Mouse (Mus musculus) heart, embryonic 15.5 days (tissue): ENCODE measurements around the gene Ttc12. TPM values are rescaled to one million over a fixed set of nuclear protein-coding genes. Genes with fewer than 3 reads are reported as not detected.

ENCODE experiments used
- ATAC-seq: fragments of 200-750 bp; cut with Nextera tagmentation; replicated peaks from 2 replicates; pipeline ENCODE4 v1.8.0; 2017; ENCODE audit warnings: low read depth, moderate TSS enrichment; ENCODE audit not compliant: insufficient number of reproducible peaks, insufficient read depth, low FRiP score
- H3K27ac ChIP-seq: fragments of 300-500 bp; sonication (generic); 2 replicates; pipeline ENCODE4 v1.5.1; 2015; ENCODE audit warnings: mild to moderate bottlenecking, inconsistent platforms
- H3K27me3 ChIP-seq: fragments of 300-500 bp; sonication (generic); 2 replicates; pipeline ENCODE4 v1.6.1; 2015; ENCODE audit warnings: inconsistent platforms
- H3K36me3 ChIP-seq: fragments of 300-500 bp; sonication (generic); 2 replicates; pipeline ENCODE4 v1.6.1; 2015; ENCODE audit warnings: mild to moderate bottlenecking, inconsistent platforms
- H3K4me1 ChIP-seq: fragments of 300-500 bp; sonication (generic); replicated peaks from 2 replicates; pipeline ENCODE4 v1.6.1; 2015; ENCODE audit warnings: inconsistent platforms
- H3K4me2 ChIP-seq: fragments of 300-500 bp; sonication (generic); 2 replicates; pipeline ENCODE4 v1.6.1; 2015; ENCODE audit warnings: inconsistent platforms, mild to moderate bottlenecking, moderate library complexity
- H3K4me3 ChIP-seq: fragments of 300-500 bp; sonication (generic); 2 replicates; pipeline ENCODE4 v1.5.1; 2015; ENCODE audit warnings: mild to moderate bottlenecking, inconsistent platforms
- H3K9ac ChIP-seq: fragments of 300-500 bp; sonication (generic); 2 replicates; pipeline ENCODE4 v1.6.1; 2015; ENCODE audit warnings: mild to moderate bottlenecking, inconsistent platforms
- H3K9me3 ChIP-seq: fragments of 300-500 bp; sonication (generic); replicated peaks from 2 replicates; pipeline ENCODE4 v1.6.1; 2016; ENCODE audit warnings: inconsistent platforms
- WGBS: fragments of 180-500 bp; shearing (Covaris S2); methylation state at CpG from one replicate; pipeline ENCODE4 v1.1.7; 2015; ENCODE audit warnings: mixed read lengths; 5-methylcytosine and 5-hydroxymethylcytosine counted together
- polyA plus RNA-seq: library from polyadenylated mRNA; unstranded; fragments of >200 nt; fragmentation: Nextera tagmentation; extraction: Ambion mirVana; gene quantifications from 2 replicates; pipeline ENCODE4 v1.2.1, GENCODE M21; 2015

Ttc12 gene
- polyA plus RNA-seq, 1 experiment from 2014 or later, result 2.1 TPM

DNA sequence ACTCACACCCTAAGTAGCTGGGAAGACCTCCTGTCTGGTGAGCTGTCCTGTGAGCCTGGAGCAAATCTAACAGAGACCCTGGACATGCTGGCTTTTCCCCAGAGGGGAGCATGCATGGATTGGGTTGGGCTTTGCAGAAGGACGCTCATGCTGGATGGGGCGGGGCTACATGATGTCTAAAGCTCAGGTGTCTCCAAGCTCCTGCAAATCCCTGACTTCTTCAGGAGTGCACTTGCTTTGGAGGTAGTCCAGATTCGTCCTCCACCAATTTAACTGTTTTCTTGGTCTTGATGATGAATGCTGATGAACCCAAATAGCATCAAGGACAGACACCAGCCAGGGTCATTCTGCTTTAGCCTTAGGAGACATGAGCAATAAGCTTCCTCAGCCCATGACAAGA, 35.5 kb downstream of the Ttc12 start:
- Histone ChIP-seq H3K9me3 (no peaks in the 10 kb centered on the region), H3K4me3 (no peak overlapping the region), H3K9ac (no peak overlapping the region), H3K4me2 (no peak overlapping the region), H3K27me3 (no peaks in the 10 kb centered on the region), H3K36me3 (no peaks in the 10 kb centered on the region), H3K4me1 (no peaks in the 10 kb centered on the region), H3K27ac (no peak overlapping the region)
- WGBS, result 68% methylated on average over 3 of the region's 3 CpGs
- no peak for ATAC-seq

DNA sequence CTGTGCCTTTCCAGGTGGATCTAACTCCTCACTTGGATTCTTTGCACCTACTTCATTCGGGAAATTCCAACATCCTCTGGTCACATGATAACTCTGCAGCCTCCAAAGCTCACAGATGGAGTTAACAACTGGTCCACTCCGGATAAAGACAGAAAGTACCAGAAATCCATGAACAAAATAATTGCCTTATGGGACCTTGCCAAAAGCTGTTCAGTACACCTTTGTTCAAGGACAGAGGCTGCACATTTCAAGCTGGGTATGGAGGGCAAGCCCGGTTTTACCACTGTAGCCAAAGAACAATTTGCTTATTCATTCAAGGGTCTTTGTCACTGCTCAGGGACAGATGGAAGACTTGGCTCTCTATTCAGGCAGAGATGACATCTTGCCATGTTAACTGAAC, 43.4 kb downstream of the Ttc12 start:
- Histone ChIP-seq H3K36me3 (no peaks in the 10 kb centered on the region), H3K4me3 (no peak overlapping the region), H3K9me3 (no peaks in the 10 kb centered on the region), H3K27ac (no peak overlapping the region), H3K4me2 (no peak overlapping the region), H3K27me3 (no peaks in the 10 kb centered on the region), H3K4me1 (no peaks in the 10 kb centered on the region), H3K9ac (no peak overlapping the region)
- ATAC-seq, result no peak
- 79% methylated on average over 3 of the region's 3 CpGs for WGBS

DNA sequence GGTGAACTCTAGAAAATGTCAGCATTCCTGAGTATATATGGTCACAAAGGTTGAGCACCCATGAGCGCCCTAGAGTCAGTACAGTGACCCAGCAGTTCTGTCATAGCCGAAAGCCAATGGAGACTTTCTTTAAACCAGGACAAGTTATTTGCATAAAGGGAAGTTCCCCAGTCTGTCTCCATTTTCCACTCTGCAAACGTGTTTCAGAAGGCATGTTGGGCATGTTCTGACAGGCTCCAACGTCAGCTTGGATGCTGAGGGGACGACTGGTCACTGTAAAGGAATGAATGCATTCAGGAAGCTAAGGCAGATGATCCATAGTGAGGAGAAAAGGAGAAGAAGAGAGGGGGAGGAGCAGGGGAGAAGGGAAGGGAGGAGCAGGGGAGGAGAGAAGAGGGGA, 58.5 kb downstream of the Ttc12 start:
- Histone ChIP-seq H3K9me3 (no peaks in the 10 kb centered on the region), H3K4me2 (no peak overlapping the region), H3K4me3 (no peak overlapping the region), H3K36me3 (no peaks in the 10 kb centered on the region), H3K9ac (no peak overlapping the region), H3K27ac (no peak overlapping the region), H3K27me3 (no peaks in the 10 kb centered on the region), H3K4me1 (no peaks in the 10 kb centered on the region)
- ATAC-seq, result no peak
- WGBS, result 58% methylated on average over 5 of the region's 5 CpGs

DNA sequence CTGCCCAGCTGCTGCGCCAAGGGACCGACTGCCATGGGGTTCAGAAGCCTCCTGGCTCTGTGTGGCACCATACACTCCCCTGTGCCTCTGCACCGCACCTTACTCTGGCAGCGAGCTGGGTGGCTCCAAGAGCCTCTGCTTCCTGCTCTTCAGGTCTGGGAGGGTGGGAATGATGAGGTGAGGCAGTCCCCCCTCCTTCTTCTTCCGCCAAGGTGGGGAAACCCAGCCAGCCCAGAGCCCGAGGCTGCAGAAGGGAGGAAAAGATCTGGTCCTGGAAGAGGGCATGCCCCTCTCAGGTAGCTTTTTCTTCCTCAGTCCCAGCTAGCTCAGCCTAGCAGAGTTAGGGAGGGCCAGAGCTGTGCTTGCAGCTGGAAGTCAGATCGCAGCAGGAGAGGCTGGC, 59.1 kb downstream of the Ttc12 start, which contains the start of gene Ankk1:
Gene Ankk1 (minus strand): TSS at position 101 of the 400 bp plus-strand sequence.
- Histone ChIP-seq H3K9me3 (no peaks in the 10 kb centered on the region), H3K27ac (no peak within 1 kb of the TSS), H3K4me1 (no peaks in the 10 kb centered on the region), H3K27me3 (no peaks in the 10 kb centered on the region), H3K4me2 (no peak within 1 kb of the TSS), H3K9ac (no peak within 1 kb of the TSS), H3K4me3 (no peak within 1 kb of the TSS), H3K36me3 (no peaks in the 10 kb centered on the region)
- 69% methylated on average over 7 of the region's 7 CpGs for WGBS
- no peak for ATAC-seq

DNA sequence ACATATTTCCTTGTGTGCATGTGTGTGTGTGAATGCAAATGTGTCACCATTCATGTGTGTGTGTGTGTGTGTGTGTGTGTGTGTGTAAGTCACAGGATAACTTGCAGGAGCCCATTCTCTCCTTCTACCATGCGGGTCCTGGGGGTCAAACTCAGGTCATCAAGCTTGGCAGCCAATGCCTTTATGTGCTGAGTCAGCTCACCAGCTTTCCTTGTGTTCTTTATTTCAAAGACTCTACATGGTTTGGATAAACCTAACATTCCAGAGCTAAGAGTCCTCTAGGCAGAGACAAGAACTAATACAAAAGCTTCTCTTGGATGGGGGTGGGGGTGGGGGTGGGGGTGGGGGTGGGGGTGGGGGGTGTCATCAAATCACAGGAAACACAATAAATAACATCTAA, 60.4 kb downstream of the Ttc12 start:
- Histone ChIP-seq H3K27ac (no peak overlapping the region), H3K4me3 (no peak overlapping the region), H3K36me3 (no peaks in the 10 kb centered on the region), H3K27me3 (no peaks in the 10 kb centered on the region), H3K4me1 (no peaks in the 10 kb centered on the region), H3K9ac (no peak overlapping the region), H3K9me3 (no peaks in the 10 kb centered on the region), H3K4me2 (no peak overlapping the region)
- 50% methylated on average over 1 of the region's 1 CpGs for WGBS
- no peak for ATAC-seq

DNA sequence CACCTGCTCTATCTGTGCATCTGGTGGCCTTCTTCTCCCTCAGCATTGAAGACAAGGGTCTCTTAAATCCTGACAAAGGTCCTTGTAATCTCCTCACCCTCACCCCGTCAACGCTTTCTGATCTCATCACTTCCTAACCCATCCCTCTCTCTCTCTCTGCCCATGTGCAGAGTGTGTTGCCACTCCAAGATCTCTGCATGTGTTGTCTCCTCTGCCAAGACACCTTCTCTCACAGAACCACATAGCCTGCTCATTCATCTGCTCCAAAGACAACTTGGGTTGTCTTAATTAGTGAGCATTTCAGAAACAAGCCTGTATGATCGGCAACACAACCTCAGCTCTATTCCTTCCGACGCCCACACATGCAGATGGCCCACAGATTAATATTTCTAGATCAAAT, 62.2 kb downstream of the Ttc12 start:
- Histone ChIP-seq H3K9me3 (no peaks in the 10 kb centered on the region), H3K9ac (no peak overlapping the region), H3K4me2 (no peak overlapping the region), H3K4me3 (no peak overlapping the region), H3K4me1 (no peaks in the 10 kb centered on the region), H3K36me3 (no peaks in the 10 kb centered on the region), H3K27ac (no peak overlapping the region), H3K27me3 (no peaks in the 10 kb centered on the region)
- WGBS, result 87% methylated on average over 5 of the region's 5 CpGs
- no peak for ATAC-seq

DNA sequence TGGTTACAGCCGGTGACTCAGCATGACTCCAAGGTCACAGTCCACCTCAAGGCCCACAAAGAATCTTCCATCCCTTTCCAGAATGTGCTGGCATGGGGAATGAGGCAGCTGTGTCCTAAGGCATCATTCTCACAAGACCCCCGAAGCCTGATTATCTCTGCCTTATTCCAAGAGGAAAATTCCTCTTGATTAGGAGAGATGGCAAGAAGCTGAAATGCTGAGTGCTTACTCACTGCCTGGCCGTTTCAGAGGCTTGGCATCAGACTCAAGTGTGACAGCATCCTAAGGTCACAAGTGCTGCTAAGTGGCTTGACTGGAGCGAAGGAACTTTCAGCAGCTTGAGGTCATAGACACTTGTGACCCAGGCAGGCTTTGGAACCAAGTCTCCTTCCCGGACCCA, 75.4 kb downstream of the Ttc12 start:
- Histone ChIP-seq H3K27me3 (no peaks in the 10 kb centered on the region), H3K36me3 (no peaks in the 10 kb centered on the region), H3K27ac (no peak overlapping the region), H3K4me3 (no peak overlapping the region), H3K4me1 (no peaks in the 10 kb centered on the region), H3K9ac (no peak overlapping the region), H3K9me3 (no peaks in the 10 kb centered on the region), H3K4me2 (no peak overlapping the region)
- ATAC-seq, result no peak
- whole genome bisulfite sequencing, result 61% methylated on average over 5 of the region's 5 CpGs

DNA sequence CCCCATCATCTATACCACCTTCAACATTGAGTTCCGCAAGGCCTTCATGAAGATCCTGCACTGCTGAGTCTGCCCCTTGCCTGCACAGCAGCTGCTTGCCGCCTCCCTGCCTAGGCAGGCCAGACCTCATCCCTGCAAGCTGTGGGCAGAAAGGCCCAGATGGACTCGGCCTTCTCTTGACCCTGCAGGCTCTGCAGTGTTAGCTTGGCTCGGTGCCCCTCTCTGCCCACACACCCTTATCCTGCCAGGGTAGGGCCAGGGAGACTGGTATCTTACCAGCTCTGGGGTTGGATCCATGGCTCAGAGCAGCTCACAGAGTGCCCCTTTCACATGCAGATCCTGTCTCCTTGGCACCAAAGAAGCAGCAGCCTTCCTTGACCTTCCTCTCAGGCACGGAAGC, 79.0 kb downstream of the Ttc12 start:
- WGBS, result 79% methylated on average over 5 of the region's 5 CpGs
- no peak for ATAC-seq

DNA sequence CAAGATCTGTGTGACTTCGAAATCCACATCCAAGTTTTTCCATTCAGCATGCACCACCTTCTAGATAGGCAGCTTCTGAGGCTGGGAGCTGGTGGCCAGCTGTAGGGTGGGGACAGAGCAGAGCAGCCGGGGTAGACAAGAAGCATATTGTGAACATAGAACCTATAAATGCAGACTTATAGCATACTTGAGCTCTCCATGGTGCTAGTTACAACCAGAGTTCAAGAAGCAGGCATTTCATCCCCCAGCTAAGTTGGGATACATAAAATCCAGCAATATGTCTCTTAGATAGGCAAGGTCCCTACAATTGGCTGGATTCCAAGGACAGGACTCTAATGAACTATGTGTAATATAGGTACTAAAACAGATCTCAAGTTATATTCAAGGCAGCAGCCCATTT, 82.3 kb downstream of the Ttc12 start:
- H3K9ac ChIP-seq, result no peak overlapping the region
- H3K36me3 ChIP-seq, result no peaks in the 10 kb centered on the region
- no peak for ATAC-seq
- H3K27me3 ChIP-seq, result no peaks in the 10 kb centered on the region
- no peak overlapping the region for H3K27ac ChIP-seq
- no peaks in the 10 kb centered on the region for H3K4me1 ChIP-seq
- no peak overlapping the region for H3K4me3 ChIP-seq
- no peaks in the 10 kb centered on the region for H3K9me3 ChIP-seq
- WGBS, result 67% methylated on average over 2 of the region's 2 CpGs
- H3K4me2 ChIP-seq, result no peak overlapping the region

More for the DNA sequence above, 79.0 kb downstream of the Ttc12 start:
- H3K9me3 ChIP-seq, result no peaks in the 10 kb centered on the region
- no peak overlapping the region for H3K27ac ChIP-seq
- H3K4me3 ChIP-seq, result no peak overlapping the region
- no peaks in the 10 kb centered on the region for H3K27me3 ChIP-seq
- no peaks in the 10 kb centered on the region for H3K36me3 ChIP-seq
- H3K4me1 ChIP-seq, result no peaks in the 10 kb centered on the region
- H3K9ac ChIP-seq, result no peak overlapping the region
- no peak overlapping the region for H3K4me2 ChIP-seq

DNA sequence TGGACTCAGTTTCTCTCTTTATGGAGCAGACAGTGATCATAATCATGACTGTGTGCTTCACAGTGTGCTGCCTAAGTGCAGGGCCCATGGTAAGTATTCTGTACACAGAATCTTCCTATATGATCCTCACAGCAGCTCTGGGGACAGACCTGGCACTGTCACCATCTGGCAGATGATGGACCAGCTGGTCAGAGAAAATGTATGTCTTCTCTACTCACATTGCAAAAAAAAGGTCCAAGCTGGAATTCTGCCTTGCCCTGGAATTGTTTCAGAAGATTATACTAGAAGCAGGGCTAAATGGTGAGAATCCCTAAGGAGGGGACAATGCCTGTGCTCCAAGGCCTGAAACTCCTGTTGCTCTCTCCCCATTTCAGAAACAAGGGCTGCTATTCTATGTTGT, 90.0 kb downstream of the Ttc12 start:
- ATAC-seq, result no peak
- no peaks in the 10 kb centered on the region for H3K27me3 ChIP-seq

DNA sequence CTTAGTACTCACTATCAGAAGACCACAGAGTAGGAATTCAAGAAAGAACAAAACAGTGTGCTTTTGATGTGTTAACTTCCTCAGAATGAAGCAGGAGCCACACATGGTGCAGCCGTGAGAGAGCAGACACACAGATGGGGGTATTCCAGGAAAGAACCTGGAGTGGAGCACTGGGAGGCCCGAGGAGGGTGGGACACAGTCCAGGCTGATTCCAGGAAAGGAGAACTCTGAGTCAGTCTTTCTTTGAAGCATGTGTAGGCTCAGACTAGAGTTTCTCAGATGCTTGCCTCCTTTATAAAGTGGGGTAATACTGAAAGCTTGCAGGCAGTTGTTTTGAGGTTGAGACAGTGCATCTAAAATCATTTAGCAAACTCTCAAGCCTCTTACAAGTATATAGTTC, 93.8 kb downstream of the Ttc12 start:
- Histone ChIP-seq H3K4me2 (no peak overlapping the region), H3K4me3 (no peak overlapping the region), H3K4me1 (no peaks in the 10 kb centered on the region), H3K27ac (no peak overlapping the region), H3K9ac (no peak overlapping the region), H3K9me3 (no peaks in the 10 kb centered on the region), H3K27me3 (no peaks in the 10 kb centered on the region), H3K36me3 (no peaks in the 10 kb centered on the region)
- WGBS, result 43% methylated on average over 2 of the region's 2 CpGs
- no peak for ATAC-seq

More for the DNA sequence above, 90.0 kb downstream of the Ttc12 start:
- Histone ChIP-seq H3K36me3 (no peaks in the 10 kb centered on the region), H3K9me3 (no peaks in the 10 kb centered on the region), H3K4me1 (no peaks in the 10 kb centered on the region), H3K4me3 (no peak overlapping the region), H3K9ac (no peak overlapping the region), H3K4me2 (no peak overlapping the region), H3K27ac (no peak overlapping the region)
